Mouse (Mus musculus) kidney, embryonic 15.5 days (tissue): Measurements from ENCODE around the gene Fndc10. TPM values are rescaled to one million over a fixed set of nuclear protein-coding genes. Genes with fewer than 3 reads are reported as not detected.
"Not testable (repeated sequence)": the region's sequence is repeated elsewhere in the genome, so short reads cannot be mapped to it uniquely, and the experiment has no call there.

Source experiments
- ATAC-seq: fragments of 200-750 bp; cut with Nextera tagmentation; replicated peaks from 2 replicates; pipeline ENCODE4 v1.8.0; 2017; ENCODE audit warnings: moderate TSS enrichment; ENCODE audit not compliant: low FRiP score
- H3K27ac ChIP-seq: fragments of 300-500 bp; sonication (generic); 2 replicates; pipeline ENCODE4 v1.5.1; 2015; ENCODE audit warnings: mild to moderate bottlenecking, inconsistent platforms
- H3K27me3 ChIP-seq: fragments of 300-500 bp; sonication (generic); 2 replicates; pipeline ENCODE4 v1.6.1; 2015; ENCODE audit warnings: inconsistent platforms
- H3K36me3 ChIP-seq: fragments of 300-500 bp; sonication (generic); 2 replicates; pipeline ENCODE4 v1.6.1; 2015; ENCODE audit warnings: inconsistent platforms
- H3K4me1 ChIP-seq: fragments of 300-500 bp; sonication (generic); 2 replicates; pipeline ENCODE4 v1.6.1; 2015; ENCODE audit warnings: inconsistent platforms
- H3K4me2 ChIP-seq: fragments of 300-500 bp; sonication (generic); 2 replicates; pipeline ENCODE4 v1.6.1; 2015; ENCODE audit warnings: moderate library complexity, mild to moderate bottlenecking, inconsistent platforms
- H3K4me3 ChIP-seq: fragments of 300-500 bp; sonication (generic); replicated peaks from 2 replicates; pipeline ENCODE4 v1.5.1; 2015; ENCODE audit warnings: mild to moderate bottlenecking, inconsistent platforms
- H3K9ac ChIP-seq: fragments of 300-500 bp; sonication (generic); 2 replicates; pipeline ENCODE4 v1.6.1; 2015; ENCODE audit warnings: mild to moderate bottlenecking, inconsistent platforms
- H3K9me3 ChIP-seq: fragments of 300-500 bp; sonication (generic); replicated peaks from 2 replicates; pipeline ENCODE4 v1.6.1; 2016; ENCODE audit warnings: inconsistent platforms
- WGBS: fragments of 180-500 bp; shearing (Covaris S2); methylation state at CpG from one replicate; pipeline ENCODE4 v1.1.7; 2015; ENCODE audit warnings: mixed read lengths; 5-methylcytosine and 5-hydroxymethylcytosine counted together
- polyA plus RNA-seq: library from polyadenylated mRNA; unstranded; fragments of >200 nt; fragmentation: Nextera tagmentation; extraction: Ambion mirVana; gene quantifications from 2 replicates; pipeline ENCODE4 v1.2.1, GENCODE M21; 2015

The Fndc10 gene
- 4.9 and 5.3 TPM in 2 replicates for polyA plus RNA-seq

GRCm38 (mm10) chr4:155694111-155694481, at the start of gene Fndc10:
TSS of gene Fndc10 (plus strand) at chr4:155694342.
- H3K4me1 ChIP-seq, result peaks cover 28% of the 10 kb centered on the region
- peak; percentile 89 for ATAC-seq

DNA sequence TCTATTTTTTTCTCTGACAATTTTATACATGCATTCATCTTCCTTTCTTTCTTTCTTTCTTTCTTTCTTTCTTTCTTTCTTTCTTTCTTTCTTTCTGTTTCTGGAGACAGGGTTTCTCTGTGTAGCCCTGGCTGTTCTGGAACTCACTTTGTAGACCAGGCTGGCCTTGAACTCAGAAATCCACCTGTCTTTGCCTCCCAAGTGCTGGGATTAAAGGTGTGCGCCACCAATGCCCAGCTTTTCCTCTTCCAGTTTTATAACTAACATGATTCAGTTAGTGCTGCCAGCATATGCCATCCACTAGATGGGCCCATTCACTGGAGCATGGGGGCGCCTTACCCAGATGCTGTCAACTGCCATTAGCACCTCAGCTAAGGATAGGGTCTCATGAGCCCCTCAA, 48.8 kb upstream of the Fndc10 start, which contains the start of gene Gm10563:
Gene Gm10563 (minus strand): TSS at position 101 of the 400 bp plus-strand sequence.
- WGBS, result 96% methylated on average over 2 of the region's 2 CpGs
- not testable (repeated sequence) for H3K27me3 ChIP-seq, H3K4me2 ChIP-seq, H3K9ac ChIP-seq, ATAC-seq, H3K4me1 ChIP-seq, H3K4me3 ChIP-seq, H3K9me3 ChIP-seq, H3K27ac ChIP-seq
- peaks cover 92% of the 10 kb centered on the region for H3K36me3 ChIP-seq

More at GRCm38 (mm10) chr4:155694111-155694481, at the start of gene Fndc10:
- peak within 1 kb of the TSS; percentile 68 for H3K9ac ChIP-seq
- H3K27me3 ChIP-seq, result peaks cover 13% of the 10 kb centered on the region
- H3K36me3 ChIP-seq, result no peaks in the 10 kb centered on the region
- H3K4me2 ChIP-seq, result peak within 1 kb of the TSS; percentile 99
- H3K27ac ChIP-seq, result peak within 1 kb of the TSS; percentile 41; the same call in 1 of the 2 replicates
- peak within 1 kb of the TSS; percentile 62 for H3K4me3 ChIP-seq
- H3K9me3 ChIP-seq, result no peaks in the 10 kb centered on the region
- WGBS, result under 1% methylated on average over 47 of the region's 47 CpGs

GRCm38 (mm10) chr4:155645721-155646120, 48.4 kb upstream of the Fndc10 start:
- Histone ChIP-seq H3K27ac (no peak overlapping the region), H3K27me3 (no peaks in the 10 kb centered on the region), H3K9me3 (no peaks in the 10 kb centered on the region), H3K9ac (no peak overlapping the region), H3K4me1 (0 out of 2 replicates have a peak, but pooled peaks cover under 1% of the 10 kb centered on the region), H3K4me2 (no peak overlapping the region), H3K36me3 (peaks cover 92% of the 10 kb centered on the region), H3K4me3 (no peak overlapping the region)
- ATAC-seq, result no peak
- WGBS, result 93% methylated on average over 5 of the region's 5 CpGs

GRCm38 (mm10) chr4:155649355-155649754, 44.8 kb upstream of the Fndc10 start:
- Histone ChIP-seq H3K4me3 (no peak overlapping the region), H3K4me1 (peaks cover 37% of the 10 kb centered on the region), H3K9ac (no peak overlapping the region), H3K36me3 (peaks cover 65% of the 10 kb centered on the region), H3K9me3 (no peaks in the 10 kb centered on the region), H3K27ac (no peak overlapping the region), H3K4me2 (no peak overlapping the region), H3K27me3 (peaks cover 31% of the 10 kb centered on the region)
- no peak for ATAC-seq
- 90% methylated on average over 11 of the region's 11 CpGs for WGBS

DNA sequence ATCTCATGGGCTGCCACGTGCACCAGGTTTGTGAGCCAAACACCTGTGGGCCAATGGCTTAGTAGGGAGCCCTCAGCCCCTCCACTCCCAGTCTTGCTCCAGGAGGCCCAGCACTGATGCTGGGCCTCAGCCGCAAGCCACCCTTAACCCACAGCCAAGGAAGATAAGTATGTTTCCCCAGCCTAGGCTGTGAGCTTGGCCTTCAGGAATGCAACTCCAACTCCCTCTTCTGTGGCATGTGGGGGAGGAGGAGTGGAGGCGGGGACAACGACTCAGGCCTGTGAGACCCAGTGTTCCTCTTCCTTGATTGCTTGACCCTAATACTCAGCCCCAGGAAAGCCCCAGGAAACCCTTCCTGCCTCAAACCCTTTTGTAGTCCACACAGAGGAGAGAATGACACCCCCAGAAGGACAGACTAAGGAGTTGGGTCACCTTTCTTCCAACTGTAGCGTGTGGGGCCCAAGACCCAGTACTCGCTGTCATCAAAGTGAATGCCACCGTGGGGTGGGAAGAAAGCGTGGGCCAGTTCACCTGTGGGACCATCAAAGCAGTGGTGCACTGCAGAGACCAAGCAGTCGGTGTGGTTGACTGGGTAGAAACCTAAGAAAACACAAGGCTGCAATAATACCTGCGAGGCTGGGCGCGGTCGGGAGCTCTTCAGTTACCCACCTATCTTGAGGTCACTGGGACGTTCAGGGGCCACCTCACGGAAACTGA, 42.4 kb upstream of the Fndc10 start:
- peak; percentile 45 for ATAC-seq
- 47% methylated on average over 15 of the region's 15 CpGs for WGBS

GRCm38 (mm10) chr4:155652283-155653085, 41.7 kb upstream of the Fndc10 start:
- Histone ChIP-seq H3K9me3 (no peaks in the 10 kb centered on the region), H3K27me3 (peaks cover 51% of the 10 kb centered on the region), H3K4me2 (peak overlapping the region; percentile 83), H3K36me3 (peaks cover 58% of the 10 kb centered on the region), H3K27ac (peak overlapping the region; percentile 85), H3K4me1 (peaks cover 49% of the 10 kb centered on the region), H3K4me3 (peak overlapping the region; percentile 53), H3K9ac (peak overlapping the region; percentile 59)
- no peak for ATAC-seq
- WGBS, result 20% methylated on average over 36 of the region's 36 CpGs

More for the DNA sequence above, 42.4 kb upstream of the Fndc10 start:
- Histone ChIP-seq H3K9ac (no peak overlapping the region), H3K9me3 (no peaks in the 10 kb centered on the region), H3K36me3 (peaks cover 59% of the 10 kb centered on the region), H3K4me2 (peak overlapping the region; percentile 83), H3K27ac (peak overlapping the region; percentile 85), H3K27me3 (peaks cover 51% of the 10 kb centered on the region), H3K4me3 (peak overlapping the region; percentile 53), H3K4me1 (peaks cover 49% of the 10 kb centered on the region)

DNA sequence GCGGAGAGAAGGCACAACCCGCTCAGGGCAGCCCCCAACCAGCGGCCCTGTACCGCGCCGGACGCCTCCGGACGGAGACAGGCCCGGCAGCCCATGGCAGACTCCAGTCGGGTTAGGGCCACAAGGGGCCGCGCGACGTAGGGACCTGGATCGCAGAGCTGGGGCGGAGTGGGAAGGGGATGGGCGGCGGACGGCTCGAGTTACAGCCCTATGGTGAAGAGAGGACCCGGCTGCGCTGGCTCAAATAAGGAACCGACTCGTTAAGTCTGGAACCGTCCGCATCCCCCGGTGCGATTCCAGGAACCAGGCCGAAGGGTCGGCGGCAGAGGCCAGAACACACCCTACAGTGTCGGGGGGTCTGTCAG, 41.1 kb upstream of the Fndc10 start, which contains the start of gene Mmp23:
Gene Mmp23 (minus strand): TSS at position 299 of the 365 bp plus-strand sequence.
- ATAC-seq, result peak; percentile 69
- WGBS, result 1% methylated on average over 33 of the region's 33 CpGs
- Histone ChIP-seq H3K4me3 (peak within 1 kb of the TSS; percentile 53), H3K27ac (peak within 1 kb of the TSS; percentile 85), H3K36me3 (peaks cover 52% of the 10 kb centered on the region), H3K4me2 (peak within 1 kb of the TSS; percentile 83), H3K9ac (peak within 1 kb of the TSS; percentile 59), H3K27me3 (peaks cover 51% of the 10 kb centered on the region), H3K9me3 (no peaks in the 10 kb centered on the region), H3K4me1 (peaks cover 49% of the 10 kb centered on the region)

DNA sequence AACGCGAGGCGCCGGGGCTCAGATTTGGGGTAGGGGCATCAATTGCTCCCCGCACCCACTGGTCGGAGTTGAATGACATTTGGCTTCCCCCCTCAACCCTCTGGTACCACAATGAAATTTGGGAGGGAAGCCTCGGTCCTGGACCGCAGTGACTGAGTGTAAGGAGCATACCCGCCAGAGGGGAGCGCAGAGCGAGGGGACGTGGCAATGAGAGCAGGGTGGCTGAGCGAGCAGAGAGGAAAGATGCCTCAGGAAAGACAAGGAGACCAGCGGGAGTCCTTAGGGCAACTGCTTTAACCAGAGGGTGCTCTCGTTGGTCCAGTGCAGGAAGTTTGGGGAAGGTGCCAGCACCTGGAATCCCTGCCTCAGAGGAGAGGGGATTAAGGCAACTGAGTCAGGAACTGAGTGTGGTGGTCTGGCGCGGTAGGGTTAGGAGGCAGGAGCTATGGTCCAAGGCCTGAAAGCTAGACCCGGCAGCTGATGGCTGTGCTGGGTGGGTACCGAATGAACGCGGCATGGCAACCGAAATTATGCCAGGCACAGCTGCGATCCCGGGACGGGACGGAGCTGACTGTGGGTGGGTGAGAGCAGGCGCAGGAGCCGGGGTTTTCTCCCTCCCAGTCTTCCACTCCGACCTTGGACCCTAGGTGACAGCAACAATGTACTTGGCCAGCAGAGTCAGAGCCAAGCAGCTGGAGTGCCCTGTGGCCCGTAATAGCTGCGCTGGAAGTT, 40.5 kb upstream of the Fndc10 start:
- peak overlapping the region; percentile 83 for H3K4me2 ChIP-seq
- 2% methylated on average over 31 of the region's 31 CpGs for WGBS
- peaks cover 49% of the 10 kb centered on the region for H3K36me3 ChIP-seq
- H3K27me3 ChIP-seq, result peaks cover 51% of the 10 kb centered on the region
- peaks cover 49% of the 10 kb centered on the region for H3K4me1 ChIP-seq
- peak overlapping the region; percentile 59 for H3K9ac ChIP-seq
- H3K27ac ChIP-seq, result peak overlapping the region; percentile 85
- ATAC-seq, result peak; percentile 10
- H3K9me3 ChIP-seq, result no peaks in the 10 kb centered on the region
- H3K4me3 ChIP-seq, result peak overlapping the region; percentile 53

DNA sequence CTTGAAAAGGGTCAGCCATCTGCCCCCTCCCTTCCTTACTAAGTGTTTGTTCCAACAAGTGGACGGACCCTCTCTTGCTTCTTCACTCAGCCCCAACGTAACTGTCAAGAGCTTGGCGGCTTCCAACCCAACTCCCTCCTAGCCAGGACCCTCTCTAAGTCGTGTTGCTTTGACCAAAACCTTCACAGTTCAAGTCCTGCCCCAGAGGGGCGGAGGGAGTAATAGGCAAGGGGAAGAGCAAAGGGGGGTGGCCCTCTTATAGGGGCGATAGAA, 40.0 kb upstream of the Fndc10 start:
- ATAC-seq, result 0 out of 2 replicates have a peak, but pooled peaks have one; percentile 3
- Histone ChIP-seq H3K27ac (no peak overlapping the region), H3K36me3 (peaks cover 49% of the 10 kb centered on the region), H3K4me3 (peak overlapping the region; percentile 53), H3K4me1 (peaks cover 49% of the 10 kb centered on the region), H3K9ac (peak overlapping the region; percentile 45), H3K4me2 (peak overlapping the region; percentile 83), H3K27me3 (peaks cover 51% of the 10 kb centered on the region), H3K9me3 (no peaks in the 10 kb centered on the region)
- WGBS, result 1% methylated on average over 6 of the region's 6 CpGs

GRCm38 (mm10) chr4:155654456-155655298, 39.5 kb upstream of the Fndc10 start:
- peak; percentile 41 for ATAC-seq
- Histone ChIP-seq H3K27ac (no peak overlapping the region), H3K27me3 (peaks cover 51% of the 10 kb centered on the region), H3K4me1 (peaks cover 49% of the 10 kb centered on the region), H3K36me3 (peaks cover 45% of the 10 kb centered on the region), H3K4me3 (peak overlapping the region; percentile 53), H3K9me3 (no peaks in the 10 kb centered on the region), H3K9ac (peak overlapping the region; percentile 45), H3K4me2 (peak overlapping the region; percentile 83)
- under 1% methylated on average over 52 of the region's 52 CpGs for WGBS

GRCm38 (mm10) chr4:155656214-155656751, 37.9 kb upstream of the Fndc10 start:
- H3K9ac ChIP-seq, result 0 out of 2 replicates have a peak overlapping the region, but pooled peaks have one; percentile 1
- H3K36me3 ChIP-seq, result peaks cover 32% of the 10 kb centered on the region
- peaks cover 48% of the 10 kb centered on the region for H3K4me1 ChIP-seq
- peaks cover 49% of the 10 kb centered on the region for H3K27me3 ChIP-seq
- H3K27ac ChIP-seq, result no peak overlapping the region
- H3K4me2 ChIP-seq, result no peak overlapping the region
- H3K4me3 ChIP-seq, result no peak overlapping the region
- WGBS, result 88% methylated on average over 13 of the region's 13 CpGs
- no peaks in the 10 kb centered on the region for H3K9me3 ChIP-seq
- no peak for ATAC-seq
